Mouse (Mus musculus): Measurements from ENCODE around the gene Phb. TPM values are rescaled to one million over a fixed set of nuclear protein-coding genes. Genes with fewer than 3 reads are reported as not detected.

Gene Phb
- polyA plus RNA-seq, 1 experiment from 2014 or later: 225 TPM

DNA sequence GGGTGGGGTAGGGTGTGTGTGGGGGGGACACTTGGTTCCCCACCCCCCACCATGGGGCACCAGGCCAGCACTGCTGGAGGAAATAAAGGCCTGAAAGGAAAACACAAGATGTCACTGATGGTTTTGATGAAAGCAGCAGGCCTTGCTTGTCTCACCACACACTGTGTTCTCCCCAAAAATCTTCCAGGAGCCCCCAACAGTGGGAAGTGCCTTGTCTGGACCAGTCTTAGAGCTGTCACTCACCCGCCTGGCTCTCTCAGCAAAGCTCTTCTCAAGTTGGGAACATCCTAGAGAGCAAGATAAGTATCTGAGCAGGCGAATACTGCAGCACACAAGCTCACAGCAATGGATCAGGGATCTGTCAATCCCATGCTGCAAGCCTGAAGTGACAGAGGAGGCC lies 26.0 kb upstream of the Phb start:
- no peak overlapping the region for H3K4me3 ChIP-seq (replicated peaks)
- no peak overlapping the region for H3K9ac ChIP-seq
- no peaks in the 10 kb centered on the region for H3K36me3 ChIP-seq
- no peaks in the 10 kb centered on the region for H3K9me3 ChIP-seq
- no peak overlapping the region for H3K4me2 ChIP-seq
- peaks cover 37% of the 10 kb centered on the region for H3K4me1 ChIP-seq
- no peak overlapping the region for H3K27ac ChIP-seq
- 65% methylated on average over 2 of the region's 2 CpGs for WGBS
- no peak for ATAC-seq (ENCODE audit: insufficient read depth, low FRiP score, low read depth)
- peaks cover 12% of the 10 kb centered on the region; the same call in 1 of the 2 replicates for H3K27me3 ChIP-seq (replicated peaks)

DNA sequence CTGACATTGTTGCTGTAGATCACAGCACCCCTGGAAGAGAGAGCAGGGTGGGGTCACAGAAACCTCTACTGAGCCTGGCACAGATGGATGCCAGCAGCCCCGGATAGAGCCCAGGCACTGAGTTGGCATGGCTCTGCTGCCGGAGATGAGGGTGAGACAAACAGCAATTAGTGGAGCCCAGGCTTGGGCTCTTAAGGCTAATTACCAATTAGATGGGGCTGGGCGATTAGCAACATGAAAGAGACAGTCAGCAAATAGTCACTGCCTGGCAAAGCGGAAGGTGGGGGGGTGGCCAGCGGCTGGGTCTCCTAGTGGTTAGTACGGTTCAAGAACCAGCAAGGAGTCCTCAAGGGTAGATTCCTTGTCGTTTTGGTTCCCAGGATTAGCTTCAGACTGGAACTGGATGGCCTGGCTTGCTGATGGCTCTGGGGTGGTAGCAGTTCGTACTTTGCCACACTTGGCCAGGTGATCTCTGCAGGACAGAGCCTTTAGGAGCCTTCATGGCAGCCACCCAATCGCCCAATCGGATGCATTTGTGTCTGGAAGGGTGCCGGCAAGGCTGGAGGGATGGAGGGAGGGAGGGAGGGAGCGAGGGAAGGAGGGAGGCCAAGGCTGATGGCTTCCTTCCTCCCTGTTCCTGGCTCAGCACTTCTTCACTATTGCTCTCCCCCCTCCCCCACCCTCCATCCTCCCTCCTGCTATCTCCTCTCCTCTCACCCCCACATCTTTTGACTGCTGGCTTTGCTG lies 24.1 kb upstream of the Phb start:
- no peaks in the 10 kb centered on the region for H3K9me3 ChIP-seq
- H3K27me3 ChIP-seq (replicated peaks): peaks cover 18% of the 10 kb centered on the region
- no peak for ATAC-seq (ENCODE audit: insufficient read depth, low FRiP score, low read depth)

GRCm38 (mm10) chr11:95643856-95644255 lies 22.9 kb upstream of the Phb start:
- peak; percentile 37; the same call in 1 of the 2 replicates for ATAC-seq (ENCODE audit: insufficient read depth, low FRiP score, low read depth)
- H3K4me1 ChIP-seq: peaks cover 39% of the 10 kb centered on the region
- no peak overlapping the region for H3K9ac ChIP-seq
- H3K9me3 ChIP-seq: no peaks in the 10 kb centered on the region
- peaks cover 18% of the 10 kb centered on the region for H3K27me3 ChIP-seq (replicated peaks)
- WGBS: 36% methylated on average over 5 of the region's 5 CpGs
- H3K4me3 ChIP-seq (replicated peaks): no peak overlapping the region
- no peak overlapping the region for H3K27ac ChIP-seq
- H3K36me3 ChIP-seq: no peaks in the 10 kb centered on the region
- no peak overlapping the region for H3K4me2 ChIP-seq

More for the DNA sequence above, 24.1 kb upstream of the Phb start:
- no peak overlapping the region for H3K4me2 ChIP-seq
- no peaks in the 10 kb centered on the region for H3K36me3 ChIP-seq
- H3K27ac ChIP-seq: 0 out of 2 replicates have a peak overlapping the region, but pooled peaks have one; percentile 1
- 50% methylated on average over 11 of the region's 12 CpGs for WGBS
- no peak overlapping the region for H3K9ac ChIP-seq
- H3K4me3 ChIP-seq (replicated peaks): no peak overlapping the region
- H3K4me1 ChIP-seq: peaks cover 39% of the 10 kb centered on the region

DNA sequence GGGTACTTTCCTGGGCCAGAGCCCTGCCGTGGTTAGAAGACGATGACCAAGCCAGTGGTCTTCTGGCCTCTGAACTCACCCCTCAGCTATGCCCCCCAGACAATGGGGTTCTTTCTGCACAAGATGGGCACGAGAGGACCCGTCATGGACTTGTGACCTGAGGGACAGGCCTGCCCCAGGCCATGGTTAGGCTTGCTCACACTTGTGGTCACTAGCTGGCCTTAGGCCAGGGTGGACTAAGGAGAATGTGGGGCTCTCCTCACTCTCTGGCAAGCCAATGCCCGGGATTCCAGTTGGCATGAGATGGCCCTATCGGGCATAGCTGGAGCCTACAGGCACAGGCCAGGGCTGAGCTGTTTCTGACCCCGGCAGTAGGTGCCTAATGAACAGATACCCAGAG lies 22.4 kb upstream of the Phb start:
- Histone ChIP-seq H3K9me3 (no peaks in the 10 kb centered on the region), H3K4me1 (peaks cover 39% of the 10 kb centered on the region), H3K4me2 (no peak overlapping the region), H3K9ac (no peak overlapping the region), H3K27ac (no peak overlapping the region), H3K36me3 (no peaks in the 10 kb centered on the region), H3K4me3 (replicated peaks) (no peak overlapping the region), H3K27me3 (replicated peaks) (peaks cover 22% of the 10 kb centered on the region)
- WGBS: 72% methylated on average over 7 of the region's 7 CpGs
- ATAC-seq (ENCODE audit: insufficient read depth, low FRiP score, low read depth): no peak

DNA sequence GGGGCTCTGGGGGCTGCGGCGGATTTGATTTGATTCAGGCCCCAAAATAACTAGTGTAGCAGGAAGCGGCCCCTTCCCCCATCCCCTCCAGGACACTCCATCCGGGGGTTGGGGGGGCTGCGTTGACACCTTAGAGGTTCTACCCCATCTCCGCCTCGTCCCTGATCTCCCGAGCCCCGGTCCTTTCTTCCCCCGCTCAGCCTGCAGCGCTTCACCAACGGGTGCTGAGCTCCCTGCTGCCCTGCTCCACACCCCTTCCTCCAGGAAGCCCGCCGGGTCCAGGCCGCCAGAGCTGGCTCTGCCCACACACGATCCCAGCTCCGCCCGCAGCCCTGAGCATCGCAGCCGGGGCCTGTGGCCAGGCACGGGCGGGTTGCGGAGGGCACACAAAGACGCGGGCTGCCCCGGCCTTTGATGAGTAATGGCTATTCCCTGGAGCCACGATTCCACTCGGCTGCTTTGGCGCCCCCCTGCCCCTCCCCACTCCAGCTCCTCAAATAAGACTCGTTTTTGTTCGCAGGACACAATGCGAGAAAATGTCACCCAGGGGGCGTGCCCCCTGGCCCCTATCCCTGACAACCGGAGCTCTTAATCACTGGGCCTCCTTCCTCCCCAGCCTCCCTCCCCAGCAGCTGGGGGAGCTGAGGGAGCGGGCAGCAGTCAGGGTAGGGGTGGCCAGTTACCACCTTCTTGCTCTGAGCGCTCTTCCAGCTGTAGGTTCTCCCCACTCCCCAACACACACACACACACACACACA lies 21.2 kb upstream of the Phb start:
- Histone ChIP-seq H3K4me1 (peaks cover 37% of the 10 kb centered on the region), H3K9ac (no peak overlapping the region), H3K27me3 (replicated peaks) (peaks cover 23% of the 10 kb centered on the region), H3K27ac (no peak overlapping the region), H3K36me3 (no peaks in the 10 kb centered on the region), H3K4me3 (replicated peaks) (no peak overlapping the region), H3K9me3 (no peaks in the 10 kb centered on the region), H3K4me2 (peak overlapping the region; percentile 40)
- WGBS: 8% methylated on average over 36 of the region's 36 CpGs
- no peak for ATAC-seq (ENCODE audit: insufficient read depth, low FRiP score, low read depth)

DNA sequence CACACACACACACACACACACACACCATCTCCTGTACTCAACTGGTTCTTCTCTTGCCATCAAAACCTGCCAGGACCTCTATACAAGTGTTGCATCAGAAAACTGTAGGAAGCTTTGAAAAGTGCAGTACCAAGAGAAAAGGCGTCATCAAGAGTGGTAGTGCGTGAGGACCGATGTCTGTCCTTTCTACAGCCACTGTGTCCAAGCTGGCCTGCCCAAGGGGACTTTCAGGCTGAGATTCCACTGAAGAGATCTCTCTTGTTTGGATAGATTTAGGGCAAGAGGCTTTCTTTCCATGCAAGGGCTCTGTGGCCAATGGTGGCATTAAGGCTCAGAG lies 20.6 kb upstream of the Phb start:
- Histone ChIP-seq H3K36me3 (no peaks in the 10 kb centered on the region), H3K4me2 (no peak overlapping the region), H3K27me3 (replicated peaks) (peaks cover 23% of the 10 kb centered on the region), H3K9ac (no peak overlapping the region), H3K27ac (no peak overlapping the region), H3K4me3 (replicated peaks) (no peak overlapping the region), H3K4me1 (peaks cover 37% of the 10 kb centered on the region), H3K9me3 (no peaks in the 10 kb centered on the region)
- ATAC-seq (ENCODE audit: insufficient read depth, low FRiP score, low read depth): no peak
- 60% methylated on average over 3 of the region's 3 CpGs for WGBS

DNA sequence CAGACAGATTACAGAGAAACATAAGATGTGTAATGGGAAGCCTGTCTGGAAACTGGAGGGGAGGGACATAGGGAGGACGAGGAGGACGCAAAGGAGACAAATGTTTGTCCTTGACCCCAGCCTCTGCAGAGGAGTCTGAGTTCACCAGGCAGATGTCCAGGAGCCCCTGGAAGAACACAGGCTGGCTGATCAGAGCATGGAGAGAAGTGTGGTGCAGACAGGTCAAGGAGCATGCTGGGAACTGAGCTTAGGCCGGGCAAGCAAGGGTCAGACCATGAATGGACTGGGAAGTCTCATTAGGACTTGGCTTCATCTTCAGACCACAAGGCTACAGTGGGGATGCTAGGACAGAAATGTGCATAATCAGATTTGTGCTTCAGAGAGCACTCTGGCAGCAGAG lies 19.0 kb upstream of the Phb start:
- no peak overlapping the region for H3K4me2 ChIP-seq
- peaks cover 30% of the 10 kb centered on the region for H3K4me1 ChIP-seq
- ATAC-seq (ENCODE audit: insufficient read depth, low FRiP score, low read depth): no peak
- H3K9me3 ChIP-seq: no peaks in the 10 kb centered on the region
- H3K27ac ChIP-seq: no peak overlapping the region
- 46% methylated on average over 3 of the region's 3 CpGs for WGBS
- H3K36me3 ChIP-seq: no peaks in the 10 kb centered on the region
- H3K27me3 ChIP-seq (replicated peaks): peaks cover 22% of the 10 kb centered on the region
- no peak overlapping the region for H3K4me3 ChIP-seq (replicated peaks)
- H3K9ac ChIP-seq: no peak overlapping the region

DNA sequence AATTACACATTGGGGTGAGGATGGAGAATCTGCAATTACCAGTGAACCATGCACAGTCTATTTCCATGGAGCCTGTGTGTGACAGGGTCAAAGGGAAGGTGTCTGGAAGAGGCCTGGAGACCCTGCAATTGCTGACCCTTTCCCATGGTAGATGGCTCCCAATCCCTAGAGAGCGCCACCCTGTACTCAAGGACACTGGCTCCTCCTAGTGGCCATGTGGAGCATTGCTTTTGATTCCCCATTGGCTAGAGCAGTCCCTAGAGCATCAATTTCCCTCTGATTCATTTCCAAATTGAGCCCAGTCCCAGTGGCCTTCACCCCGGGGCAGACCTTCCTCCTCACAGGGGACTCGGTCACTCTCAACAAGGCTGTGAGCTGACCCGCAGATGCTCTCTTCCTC lies 17.9 kb upstream of the Phb start:
- Histone ChIP-seq H3K4me2 (no peak overlapping the region), H3K27ac (no peak overlapping the region), H3K9me3 (no peaks in the 10 kb centered on the region), H3K27me3 (replicated peaks) (peaks cover 22% of the 10 kb centered on the region), H3K36me3 (no peaks in the 10 kb centered on the region), H3K4me1 (peaks cover 21% of the 10 kb centered on the region), H3K4me3 (replicated peaks) (no peak overlapping the region), H3K9ac (no peak overlapping the region)
- WGBS: 4% methylated on average over 4 of the region's 4 CpGs
- peak; percentile 28 for ATAC-seq (ENCODE audit: insufficient read depth, low FRiP score, low read depth)

DNA sequence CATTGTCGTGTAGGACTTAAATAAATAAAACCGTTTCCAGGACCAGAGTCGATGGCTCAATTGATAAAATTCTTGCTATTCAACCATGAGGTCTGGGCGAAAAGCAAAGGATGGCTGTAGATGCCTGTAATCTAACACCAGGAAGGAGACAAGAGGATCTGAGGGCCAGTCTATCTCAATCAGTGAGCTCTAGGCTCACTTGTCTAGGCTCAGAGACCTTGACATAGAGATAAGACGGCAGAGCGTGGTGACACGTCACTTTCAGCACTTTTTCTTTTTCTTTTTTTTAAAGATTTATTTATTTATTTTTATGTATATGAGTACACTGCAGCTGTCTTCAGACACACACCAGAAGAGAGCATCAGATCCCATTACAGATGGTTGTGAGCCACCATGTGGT lies 17.2 kb upstream of the Phb start:
- peaks cover 22% of the 10 kb centered on the region for H3K27me3 ChIP-seq (replicated peaks)
- no peaks in the 10 kb centered on the region for H3K9me3 ChIP-seq
- H3K4me2 ChIP-seq: no peak overlapping the region
- ATAC-seq (ENCODE audit: insufficient read depth, low FRiP score, low read depth): no peak
- H3K9ac ChIP-seq: no peak overlapping the region
- H3K36me3 ChIP-seq: no peaks in the 10 kb centered on the region
- H3K4me1 ChIP-seq: peaks cover 14% of the 10 kb centered on the region
- no peak overlapping the region for H3K4me3 ChIP-seq (replicated peaks)
- no peak overlapping the region for H3K27ac ChIP-seq
- WGBS: 62% methylated on average over 7 of the region's 7 CpGs

DNA sequence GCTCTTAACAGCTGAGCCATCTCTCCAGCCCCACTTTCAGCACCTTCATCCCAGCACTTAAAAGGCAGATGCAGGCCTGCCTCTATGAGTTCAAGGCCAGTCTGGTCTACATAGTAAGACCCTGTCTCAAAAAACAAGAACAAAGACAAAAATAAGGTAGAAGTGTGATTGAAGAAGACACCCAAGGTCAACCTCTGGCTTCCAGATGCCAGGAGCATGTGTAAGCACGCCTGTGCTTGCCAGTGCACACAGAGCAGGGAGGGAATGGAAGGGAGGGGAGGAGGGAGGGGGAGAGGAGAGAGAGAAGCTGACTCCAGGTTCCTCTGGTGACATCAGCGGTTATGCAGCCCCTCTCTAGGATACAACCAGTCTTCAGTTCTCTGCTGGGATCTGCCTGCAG lies 16.8 kb upstream of the Phb start:
- Histone ChIP-seq H3K4me3 (replicated peaks) (no peak overlapping the region), H3K4me2 (no peak overlapping the region)
- WGBS: 39% methylated on average over 2 of the region's 2 CpGs

GRCm38 (mm10) chr11:95650981-95651380 lies 15.8 kb upstream of the Phb start:
- Histone ChIP-seq H3K4me2 (no peak overlapping the region), H3K4me1 (no peaks in the 10 kb centered on the region), H3K4me3 (replicated peaks) (no peak overlapping the region), H3K27me3 (replicated peaks) (peaks cover 14% of the 10 kb centered on the region), H3K27ac (no peak overlapping the region), H3K36me3 (no peaks in the 10 kb centered on the region), H3K9me3 (no peaks in the 10 kb centered on the region), H3K9ac (no peak overlapping the region)
- no peak for ATAC-seq (ENCODE audit: insufficient read depth, low FRiP score, low read depth)
- 57% methylated on average over 9 of the region's 9 CpGs for WGBS

More for the DNA sequence above, 16.8 kb upstream of the Phb start:
- Histone ChIP-seq H3K36me3 (no peaks in the 10 kb centered on the region), H3K27me3 (replicated peaks) (peaks cover 20% of the 10 kb centered on the region), H3K27ac (no peak overlapping the region), H3K9me3 (no peaks in the 10 kb centered on the region), H3K4me1 (peaks cover 9% of the 10 kb centered on the region), H3K9ac (no peak overlapping the region)
- no peak for ATAC-seq (ENCODE audit: insufficient read depth, low FRiP score, low read depth)

GRCm38 (mm10) chr11:95657449-95657848 lies 9.3 kb upstream of the Phb start:
- Histone ChIP-seq H3K4me3 (replicated peaks) (no peak overlapping the region), H3K36me3 (no peaks in the 10 kb centered on the region), H3K27ac (no peak overlapping the region), H3K4me1 (no peaks in the 10 kb centered on the region), H3K9ac (no peak overlapping the region), H3K27me3 (replicated peaks) (no peaks in the 10 kb centered on the region), H3K9me3 (no peaks in the 10 kb centered on the region), H3K4me2 (no peak overlapping the region)
- WGBS: 71% methylated on average over 4 of the region's 4 CpGs
- ATAC-seq (ENCODE audit: insufficient read depth, low FRiP score, low read depth): no peak
